Mouse (Mus musculus) liver, adult (tissue): ENCODE data around the gene Llgl1.

Experiments
- GATA4 ChIP-seq: IDR thresholded peaks from 2 replicates; pipeline ENCODE4 v1.6.1; 2014; ENCODE audit warnings: mild to moderate bottlenecking, low read length; ENCODE audit not compliant: insufficient replicate concordance

Gene Llgl1

GRCm38 (mm10) chr11:60699524-60700075 is at the start of gene Llgl1:
Gene Llgl1 (plus strand): TSS chr11:60699723.
- no peak for TF ChIP-seq GATA4

DNA sequence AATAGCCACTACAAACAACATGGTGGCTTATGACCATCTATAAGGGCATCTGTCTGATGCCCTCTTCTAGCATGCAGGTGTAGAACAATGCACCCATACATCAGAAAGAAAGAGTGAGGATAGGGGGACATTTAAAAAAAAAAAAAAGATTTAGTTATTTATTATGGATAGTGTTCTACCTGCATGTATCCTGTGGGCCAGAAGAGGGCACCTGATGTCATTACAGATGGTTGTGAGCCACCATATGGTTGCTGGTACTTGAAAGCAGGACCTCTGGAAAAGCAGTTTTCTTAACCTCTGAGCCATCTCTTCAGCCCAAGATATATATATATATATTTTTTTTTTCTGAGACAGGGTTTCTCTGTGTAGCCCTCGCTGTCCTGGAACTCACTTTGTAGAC is 3.4 kb upstream of the Llgl1 start:
- no peak for TF ChIP-seq GATA4

GRCm38 (mm10) chr11:60697561-60697960 is 2.0 kb upstream of the Llgl1 start:
- TF ChIP-seq GATA4 = no peak

DNA sequence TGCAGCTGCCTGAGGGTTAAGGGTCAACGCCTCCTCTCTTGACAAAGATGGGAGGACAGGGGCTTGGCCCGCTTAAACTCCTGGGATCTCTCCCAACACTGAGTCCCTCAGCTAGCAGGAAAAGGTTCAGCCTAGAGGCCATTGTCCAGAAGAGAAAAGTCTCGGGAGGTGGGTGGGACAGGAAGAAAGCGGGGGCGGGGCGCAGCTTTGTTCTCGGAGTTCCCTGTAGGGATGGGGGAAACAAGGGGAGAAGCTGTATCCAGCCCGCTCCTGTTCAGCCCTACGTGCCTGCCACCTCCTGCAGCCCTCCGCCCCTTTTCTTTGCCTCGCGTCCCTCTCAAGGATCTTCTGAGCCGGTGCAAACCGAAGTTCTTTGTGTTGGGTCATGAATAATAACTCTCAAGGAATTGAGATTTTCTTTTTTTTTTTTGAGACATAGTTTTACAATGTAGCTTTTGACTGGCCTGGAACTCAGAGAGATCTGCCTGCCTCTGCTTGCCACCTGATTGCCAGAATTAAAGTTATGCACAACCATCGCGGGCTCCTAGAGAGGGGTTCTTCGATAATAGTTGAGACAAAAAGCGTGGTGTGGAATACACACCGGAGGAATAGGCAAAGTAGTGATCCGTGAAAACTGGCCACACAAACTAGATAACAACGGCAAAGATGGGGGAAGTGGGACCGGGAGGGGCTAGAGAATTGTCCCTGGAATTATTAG is 558 bp upstream of the Llgl1 start:
- no peak for TF ChIP-seq GATA4

DNA sequence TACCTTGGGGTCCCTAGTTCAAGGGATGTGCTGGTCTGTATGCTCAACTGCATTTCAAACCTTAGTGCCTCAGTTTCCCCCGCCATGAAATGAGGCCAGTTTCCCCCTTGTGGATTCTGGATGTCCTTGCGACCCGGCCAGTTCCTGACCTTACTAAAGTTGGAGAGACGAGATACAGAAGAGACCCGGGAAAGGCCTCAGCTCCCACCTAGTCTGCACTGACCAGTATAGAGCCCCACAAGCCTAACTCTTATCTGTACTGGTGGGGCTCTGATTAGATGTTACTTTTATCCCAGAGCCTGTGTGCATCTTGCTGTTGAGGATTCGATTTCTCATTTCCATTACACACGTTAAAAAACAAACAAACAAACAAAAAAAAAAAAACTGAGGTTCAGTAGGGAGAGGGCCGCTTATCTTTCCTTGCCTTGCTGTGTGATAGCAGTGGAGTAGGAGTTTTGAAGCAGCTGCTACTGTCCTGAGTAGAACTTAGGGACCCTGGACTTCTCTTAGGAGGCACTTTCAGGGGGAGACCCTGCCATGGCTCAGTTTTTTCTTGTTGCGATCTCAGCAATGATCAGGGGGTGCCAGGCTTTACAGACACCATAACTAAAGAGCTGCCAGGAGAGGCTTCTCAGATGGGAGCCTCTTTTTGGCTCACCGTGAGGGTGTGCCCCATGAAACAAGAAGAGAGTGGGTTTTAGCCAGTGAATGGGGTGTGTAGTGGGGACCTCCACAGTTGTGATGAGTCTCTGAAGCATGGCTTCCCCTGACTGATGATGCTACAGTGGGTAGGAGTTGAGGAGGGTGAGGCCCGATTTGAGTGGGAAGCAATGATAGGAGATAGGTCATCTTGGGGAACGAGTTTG is 1.0 kb downstream of the Llgl1 start:
- TF ChIP-seq GATA4 = no peak

DNA sequence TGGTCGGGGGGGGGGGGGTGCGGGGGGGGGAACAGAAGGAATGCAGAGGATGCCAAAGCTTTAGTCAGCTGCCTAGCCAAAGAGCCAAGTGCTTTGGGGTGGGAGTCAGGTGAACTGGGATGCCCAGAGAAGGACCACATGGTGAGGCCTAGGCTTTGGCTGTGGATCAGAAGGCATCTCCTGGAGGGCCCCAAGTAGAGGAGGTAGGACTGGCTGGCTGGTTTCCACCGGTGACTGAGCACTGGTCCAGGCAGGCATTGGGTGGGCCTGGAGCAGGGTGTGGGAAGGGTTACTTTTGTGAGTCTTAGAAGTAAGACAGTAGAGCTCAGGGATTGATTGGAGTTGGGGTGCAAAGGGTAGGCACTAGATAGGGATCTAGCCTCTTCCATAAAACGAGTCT is 2.1 kb downstream of the Llgl1 start:
- no peak for TF ChIP-seq GATA4

DNA sequence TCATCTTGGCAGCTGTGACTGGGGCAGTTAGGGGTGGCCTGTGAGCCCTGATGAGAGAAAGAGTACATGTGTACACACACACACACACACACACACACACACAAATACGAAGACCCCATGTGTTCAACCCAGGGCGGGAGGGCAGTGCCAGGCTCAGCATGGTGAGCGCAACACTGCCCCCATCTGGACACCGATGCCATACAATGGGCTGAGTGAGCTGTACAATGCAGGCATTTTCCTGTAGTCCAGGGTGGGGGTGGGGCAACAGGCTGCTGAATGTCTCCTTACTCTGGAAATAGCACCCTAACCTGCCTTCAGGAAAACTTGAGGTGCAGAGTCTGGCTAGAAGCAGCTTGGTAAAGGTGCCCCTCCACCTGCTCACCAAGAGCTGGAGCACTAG is 3.6 kb downstream of the Llgl1 start:
- TF ChIP-seq GATA4 = no peak

- TF ChIP-seq GATA4 = no peak
These were observed 4.7 kb downstream of the Llgl1 start for GRCm38 (mm10) chr11:60704023-60704880.

DNA sequence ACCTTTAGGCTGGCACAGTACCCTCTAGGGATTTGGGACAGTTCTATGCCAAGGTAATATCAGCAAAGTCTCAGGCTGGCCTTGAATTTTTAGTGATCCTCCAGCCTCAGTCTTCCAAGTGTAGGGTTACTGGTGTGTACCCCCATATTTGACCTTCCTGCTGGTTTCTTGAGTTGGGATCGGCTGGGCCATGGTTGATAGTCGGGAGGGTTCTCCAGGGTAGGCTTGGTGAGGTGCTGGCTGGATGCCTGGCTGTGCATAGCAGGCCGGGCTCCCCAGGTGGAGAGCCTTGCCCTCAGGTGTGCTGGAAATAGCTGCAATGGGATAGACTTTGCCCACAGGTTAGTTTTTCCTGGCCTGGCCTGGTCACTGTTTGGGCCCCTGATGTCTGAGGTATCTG is 5.7 kb downstream of the Llgl1 start:
- TF ChIP-seq GATA4 = no peak

DNA sequence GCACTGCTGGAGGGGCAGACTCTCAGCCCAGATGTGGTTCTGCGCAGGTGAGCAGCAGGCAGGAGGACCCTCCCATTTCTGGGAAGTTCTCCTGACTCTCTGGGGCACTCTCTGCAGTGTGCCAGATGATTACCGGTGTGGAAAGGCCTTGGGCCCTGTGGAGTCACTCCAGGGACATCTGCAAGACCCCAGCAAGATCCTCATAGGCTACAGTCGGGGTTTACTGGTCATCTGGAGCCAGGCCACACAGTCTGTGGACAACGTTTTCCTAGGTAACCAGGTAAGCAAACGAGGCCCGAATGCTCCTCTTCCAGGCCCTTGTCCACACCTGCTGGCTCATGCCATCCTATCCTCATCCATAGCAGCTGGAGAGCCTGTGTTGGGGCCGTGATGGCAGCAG is 6.6 kb downstream of the Llgl1 start:
- no peak for TF ChIP-seq GATA4

GRCm38 (mm10) chr11:60706696-60707480 is 7.4 kb downstream of the Llgl1 start:
- TF ChIP-seq GATA4 = no peak

DNA sequence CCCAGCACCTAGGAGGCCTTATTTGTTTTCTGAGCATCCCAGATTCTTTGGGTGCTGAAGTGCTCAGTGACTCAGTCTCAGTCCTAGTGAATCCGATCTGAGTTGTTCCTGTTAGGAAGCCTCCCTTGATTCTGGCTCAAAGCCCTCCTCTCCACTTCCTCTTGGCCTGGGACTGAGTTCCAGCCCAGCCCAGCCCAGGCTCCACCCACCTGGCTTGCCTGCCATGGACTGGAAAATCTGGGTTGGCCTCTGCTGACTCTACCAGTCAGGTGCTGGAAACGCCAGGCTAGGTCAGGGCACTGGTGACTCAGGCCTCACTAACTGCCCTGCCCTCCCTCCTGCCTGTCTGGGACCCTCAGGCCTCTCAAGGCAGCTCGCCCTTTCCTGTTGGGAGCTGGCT is 8.1 kb downstream of the Llgl1 start:
- TF ChIP-seq GATA4 = no peak

DNA sequence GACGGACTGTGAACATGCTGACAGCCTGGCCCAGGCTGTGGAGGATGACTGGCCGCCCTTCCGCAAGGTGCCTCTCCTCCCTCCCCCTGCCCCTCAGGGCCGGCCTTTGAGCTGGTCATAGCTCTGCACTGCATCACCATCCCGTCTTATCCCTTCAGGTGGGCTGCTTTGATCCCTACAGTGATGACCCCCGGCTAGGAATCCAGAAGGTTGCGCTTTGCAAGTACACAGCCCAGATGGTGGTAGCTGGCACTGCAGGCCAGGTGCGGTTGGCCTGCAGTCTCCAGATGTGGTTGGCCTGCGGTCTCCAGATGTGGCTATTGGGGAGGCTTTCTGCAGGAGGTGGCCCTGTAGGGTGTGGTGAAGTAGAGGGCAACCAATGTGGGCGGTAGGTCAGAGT is 9.1 kb downstream of the Llgl1 start:
- no peak for TF ChIP-seq GATA4
